Mouse (Mus musculus) limb, embryonic 13.5 days (tissue): Measurements from ENCODE around the gene Osmr. TPM values are rescaled to one million over a fixed set of nuclear protein-coding genes. Genes with fewer than 3 reads are reported as not detected.

Experiments
- ATAC-seq: fragments of 200-750 bp; cut with Nextera tagmentation; 2 replicates; pipeline ENCODE4 v1.8.0; 2017; ENCODE audit warnings: low read depth, moderate number of reproducible peaks, moderate TSS enrichment; ENCODE audit not compliant: low FRiP score
- H3K27ac ChIP-seq: fragments of 300-500 bp; sonication (generic); 2 replicates; pipeline ENCODE4 v1.5.1; 2015; ENCODE audit warnings: inconsistent platforms, mild to moderate bottlenecking, moderate library complexity
- H3K27me3 ChIP-seq: fragments of 300-500 bp; sonication (generic); 2 replicates; pipeline ENCODE4 v1.6.1; 2015; ENCODE audit warnings: mild to moderate bottlenecking, inconsistent platforms
- H3K36me3 ChIP-seq: fragments of 300-500 bp; sonication (generic); 2 replicates; pipeline ENCODE4 v1.6.1; 2015; ENCODE audit warnings: inconsistent platforms, mild to moderate bottlenecking, moderate library complexity
- H3K4me1 ChIP-seq: fragments of 300-500 bp; sonication (generic); 2 replicates; pipeline ENCODE4 v1.6.1; 2015; ENCODE audit warnings: inconsistent platforms
- H3K4me2 ChIP-seq: fragments of 300-500 bp; sonication (generic); replicated peaks from 2 replicates; pipeline ENCODE4 v1.6.1; 2015; ENCODE audit warnings: inconsistent platforms, mild to moderate bottlenecking, moderate library complexity
- H3K4me3 ChIP-seq: fragments of 300-500 bp; sonication (generic); 2 replicates; pipeline ENCODE4 v1.5.1; 2015; ENCODE audit warnings: moderate library complexity, mild to moderate bottlenecking, inconsistent platforms
- H3K9ac ChIP-seq: fragments of 300-500 bp; sonication (generic); 2 replicates; pipeline ENCODE4 v1.6.1; 2015; ENCODE audit warnings: mild to moderate bottlenecking, inconsistent platforms
- H3K9me3 ChIP-seq: fragments of 300-500 bp; sonication (generic); 2 replicates; pipeline ENCODE4 v1.6.1; 2016; ENCODE audit warnings: inconsistent platforms
- WGBS: fragments of 180-500 bp; shearing (Covaris S2); methylation state at CpG from one replicate; pipeline ENCODE4 v1.1.7; 2015; 5-methylcytosine and 5-hydroxymethylcytosine counted together
- polyA plus RNA-seq: library from polyadenylated mRNA; unstranded; fragments of >200 nt; fragmentation: Nextera tagmentation; extraction: Ambion mirVana; gene quantifications from 2 replicates; pipeline ENCODE4 v1.2.1, GENCODE M21; 2015

Osmr gene
- 0.64 and 0.70 TPM in 2 replicates for polyA plus RNA-seq

DNA sequence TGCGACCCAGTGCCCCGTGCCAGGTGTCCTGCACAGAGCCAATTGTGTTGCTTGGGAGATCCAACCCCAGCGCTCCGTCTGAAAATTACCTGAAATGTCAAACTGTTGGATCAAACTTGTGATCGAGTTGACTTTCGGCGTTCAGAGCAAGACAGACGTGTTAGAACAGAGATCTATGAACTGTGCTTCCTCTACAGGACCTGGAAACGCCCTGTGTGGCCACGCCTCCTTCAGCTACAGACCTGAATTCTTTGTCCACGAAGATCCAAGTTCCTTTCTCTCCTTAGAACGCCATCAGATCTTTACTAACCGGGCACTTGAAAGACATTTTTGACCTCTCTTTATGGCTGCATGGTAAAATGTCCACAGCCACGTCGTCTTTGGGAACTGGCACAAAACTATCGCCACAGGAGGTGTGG is at the start of gene Osmr:
Gene Osmr (minus strand): TSS at position 369 of the 419 bp plus-strand sequence.
- Histone ChIP-seq H3K4me1 (peaks cover 18% of the 10 kb centered on the region), H3K4me3 (peak within 1 kb of the TSS; percentile 57), H3K27me3 (peaks cover 40% of the 10 kb centered on the region), H3K4me2 (peak within 1 kb of the TSS; percentile 91), H3K36me3 (no peaks in the 10 kb centered on the region), H3K9ac (peak within 1 kb of the TSS; percentile 60), H3K27ac (no peak within 1 kb of the TSS; the same call in 1 of the 2 replicates), H3K9me3 (no peaks in the 10 kb centered on the region)
- peak; percentile 48; the same call in 1 of the 2 replicates for ATAC-seq
- WGBS, result 5% methylated on average over 16 of the region's 16 CpGs

DNA sequence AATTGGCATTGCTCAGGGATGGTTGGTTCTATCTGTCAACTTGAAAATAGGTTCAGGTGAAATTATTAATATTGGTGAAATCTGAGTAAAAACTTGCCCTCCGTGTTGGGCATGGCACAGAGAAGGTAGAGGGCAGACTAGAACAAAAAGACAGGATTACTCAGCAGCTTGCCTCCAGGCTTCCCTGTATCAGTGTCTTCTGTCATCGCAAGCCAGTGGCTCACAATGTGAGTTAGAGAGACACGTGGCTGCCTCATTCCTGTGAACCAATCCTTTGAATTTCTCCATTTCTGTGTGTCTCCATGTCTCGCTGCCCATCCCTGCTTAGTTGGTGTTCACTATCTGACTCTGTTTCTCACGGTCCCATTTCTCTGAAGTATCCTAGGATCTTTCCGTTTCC is 44.6 kb upstream of the Osmr start:
- WGBS, result 84% methylated on average over 6 of the region's 6 CpGs
- Histone ChIP-seq H3K4me2 (no peak overlapping the region), H3K4me1 (no peaks in the 10 kb centered on the region), H3K9ac (no peak overlapping the region), H3K4me3 (no peak overlapping the region), H3K27ac (no peak overlapping the region), H3K36me3 (no peaks in the 10 kb centered on the region), H3K27me3 (no peaks in the 10 kb centered on the region), H3K9me3 (no peaks in the 10 kb centered on the region)
- ATAC-seq, result no peak

DNA sequence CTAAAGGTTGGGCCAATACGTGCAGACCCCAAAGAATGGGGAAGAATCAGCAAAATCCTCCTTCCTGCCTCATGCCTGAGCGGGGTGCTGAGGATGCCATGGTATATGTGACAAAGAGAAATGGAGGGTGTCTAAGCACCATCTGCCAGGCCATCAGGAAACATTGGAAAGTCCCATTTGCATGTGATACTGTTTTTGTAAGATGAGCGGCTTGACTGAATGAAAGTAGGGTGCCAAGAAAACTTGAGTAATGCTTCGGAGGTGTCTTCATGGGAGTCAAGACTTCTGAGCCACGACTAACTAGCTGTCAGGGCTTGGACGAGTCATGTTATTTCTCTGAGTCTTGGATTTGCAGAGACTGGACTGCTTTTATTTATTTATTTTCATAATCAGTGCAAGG is 39.4 kb upstream of the Osmr start:
- Histone ChIP-seq H3K4me1 (peaks cover 13% of the 10 kb centered on the region), H3K9ac (no peak overlapping the region), H3K36me3 (no peaks in the 10 kb centered on the region), H3K9me3 (no peaks in the 10 kb centered on the region), H3K4me3 (no peak overlapping the region), H3K27me3 (no peaks in the 10 kb centered on the region), H3K4me2 (no peak overlapping the region), H3K27ac (no peak overlapping the region)
- WGBS, result 95% methylated on average over 6 of the region's 6 CpGs
- ATAC-seq, result no peak

DNA sequence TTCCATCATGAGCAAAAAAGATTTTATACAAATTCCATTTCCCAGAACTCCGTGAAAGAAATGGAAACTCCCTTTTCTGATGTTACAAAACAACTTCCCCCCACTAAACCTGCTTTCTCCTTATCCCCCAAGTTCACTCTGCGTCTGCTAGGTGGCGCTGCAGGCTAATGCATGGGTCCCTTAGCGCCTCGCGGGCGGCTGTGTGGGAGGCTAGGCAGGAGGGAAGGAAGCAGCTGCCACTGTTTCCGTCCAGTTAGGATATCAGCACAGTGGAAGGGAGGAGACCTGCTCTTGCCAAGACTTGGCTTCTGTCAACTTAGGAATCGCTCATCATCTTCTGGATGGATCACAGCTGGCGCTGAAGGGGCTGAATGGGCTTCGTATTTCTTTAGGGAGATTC is 34.9 kb upstream of the Osmr start:
- Histone ChIP-seq H3K36me3 (no peaks in the 10 kb centered on the region), H3K4me1 (peaks cover 13% of the 10 kb centered on the region), H3K27me3 (0 out of 2 replicates have a peak, but pooled peaks cover 5% of the 10 kb centered on the region), H3K4me3 (no peak overlapping the region), H3K9me3 (no peaks in the 10 kb centered on the region), H3K9ac (no peak overlapping the region), H3K27ac (no peak overlapping the region), H3K4me2 (peak overlapping the region; percentile 51)
- peak; percentile 91 for ATAC-seq
- WGBS, result 5% methylated on average over 11 of the region's 11 CpGs

DNA sequence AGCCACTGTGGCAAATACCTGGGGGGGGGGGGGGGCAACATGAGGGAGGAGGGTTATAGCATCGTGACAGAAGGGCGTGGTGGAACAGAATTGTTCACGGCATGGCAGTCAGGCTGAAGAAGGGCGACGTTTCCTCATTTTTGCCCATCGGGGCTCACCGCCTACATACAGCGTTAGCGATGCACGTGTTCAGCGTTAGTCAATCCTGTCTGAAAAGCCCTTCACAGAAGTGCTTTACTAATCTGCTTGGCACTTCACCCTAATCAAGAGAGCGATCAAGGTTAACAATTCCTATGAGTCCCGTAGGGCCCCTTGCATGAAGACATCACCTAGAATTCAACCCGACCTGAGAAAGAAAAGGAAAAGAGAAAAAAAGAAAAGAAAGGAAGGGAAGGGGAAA is 34.3 kb upstream of the Osmr start:
- Histone ChIP-seq H3K27ac (no peak overlapping the region), H3K4me1 (peaks cover 13% of the 10 kb centered on the region), H3K27me3 (0 out of 2 replicates have a peak, but pooled peaks cover 5% of the 10 kb centered on the region), H3K36me3 (no peaks in the 10 kb centered on the region), H3K4me2 (no peak overlapping the region), H3K9me3 (no peaks in the 10 kb centered on the region), H3K4me3 (no peak overlapping the region), H3K9ac (0 out of 2 replicates have a peak overlapping the region, but pooled peaks have one; percentile 10)
- ATAC-seq, result no peak
- WGBS, result 74% methylated on average over 14 of the region's 14 CpGs

DNA sequence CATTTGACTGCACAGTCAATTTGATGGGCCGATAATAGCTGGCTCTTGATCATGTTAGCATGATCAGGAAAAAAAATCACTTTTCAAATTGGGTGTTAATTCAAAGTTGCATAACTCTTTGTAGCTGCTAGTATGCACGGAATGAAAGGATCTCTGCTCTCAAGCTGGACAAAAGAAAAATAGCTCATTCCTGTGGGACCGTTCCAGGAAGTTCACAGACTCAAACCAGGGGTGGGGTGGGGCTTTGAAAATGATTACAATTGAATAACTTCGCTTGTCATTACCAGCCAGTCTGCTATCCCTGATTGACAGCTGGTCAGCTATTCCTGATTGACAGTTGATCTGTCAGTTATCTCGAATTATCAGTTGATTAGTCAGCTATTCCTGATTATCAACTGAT is 33.8 kb upstream of the Osmr start:
- H3K27me3 ChIP-seq, result 0 out of 2 replicates have a peak, but pooled peaks cover 5% of the 10 kb centered on the region
- no peak for ATAC-seq
- H3K36me3 ChIP-seq, result no peaks in the 10 kb centered on the region
- 69% methylated on average over 5 of the region's 5 CpGs for WGBS
- no peak overlapping the region for H3K9ac ChIP-seq
- no peak overlapping the region for H3K4me3 ChIP-seq
- H3K4me2 ChIP-seq, result no peak overlapping the region
- peaks cover 13% of the 10 kb centered on the region for H3K4me1 ChIP-seq
- H3K9me3 ChIP-seq, result no peaks in the 10 kb centered on the region
- no peak overlapping the region for H3K27ac ChIP-seq

DNA sequence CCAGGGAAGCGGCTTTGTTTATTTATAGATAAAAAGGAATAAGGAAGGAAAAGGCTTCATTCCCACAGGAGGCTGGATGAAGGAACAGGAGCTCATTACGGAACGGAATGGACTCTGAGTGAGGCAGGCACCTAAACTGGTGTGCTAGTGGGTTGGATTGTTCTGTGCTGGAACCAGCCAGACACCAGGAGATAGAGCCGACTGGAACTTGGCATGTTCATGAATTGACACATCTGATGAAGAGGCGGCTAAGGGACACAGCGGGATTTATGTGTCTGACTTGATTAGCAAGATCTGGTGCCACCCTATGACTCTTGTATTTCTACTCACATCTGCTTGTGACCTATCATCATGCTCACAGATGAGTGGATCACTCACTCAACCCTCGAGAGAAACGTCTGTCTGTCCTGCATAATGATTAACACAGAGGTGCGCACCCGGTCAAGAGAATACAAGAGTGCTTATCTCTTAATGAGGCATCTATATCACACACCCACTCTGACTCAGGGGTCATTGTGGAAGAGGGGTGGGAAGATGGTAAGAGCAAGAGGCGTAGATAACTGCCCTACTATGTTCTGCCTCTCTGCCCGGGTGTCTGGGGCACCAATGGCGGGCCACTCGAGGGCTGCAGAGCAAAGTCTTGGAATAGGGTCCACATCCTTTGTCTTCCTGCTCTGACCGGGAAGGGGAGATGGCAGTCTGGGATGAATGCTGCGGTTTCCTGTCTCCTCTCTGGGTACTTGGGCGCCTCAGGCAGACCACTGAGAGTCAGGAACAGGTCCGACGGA is 31.7 kb upstream of the Osmr start:
- H3K27ac ChIP-seq, result no peak overlapping the region

DNA sequence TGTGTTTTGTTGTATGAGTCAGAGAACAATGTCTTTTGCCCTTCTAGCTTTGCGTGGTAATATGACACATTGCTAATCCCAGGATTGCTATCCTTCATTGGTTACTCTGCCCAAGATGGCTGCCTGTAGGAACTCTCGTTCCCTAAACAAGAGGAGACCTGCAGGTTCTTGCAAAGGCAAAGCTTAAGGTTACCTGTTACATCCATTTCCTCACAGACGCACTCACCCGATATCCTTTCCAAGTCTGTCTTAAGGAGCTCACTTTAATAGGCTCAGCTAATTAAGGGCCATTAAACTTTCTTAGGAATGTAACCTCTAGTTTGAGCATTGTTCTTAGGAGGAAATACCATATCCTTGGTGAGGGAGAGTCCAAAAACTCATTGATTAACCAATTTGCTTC is 31.0 kb upstream of the Osmr start:
- ATAC-seq, result no peak
- H3K9me3 ChIP-seq, result no peaks in the 10 kb centered on the region

More for the DNA sequence above, 31.7 kb upstream of the Osmr start:
- 83% methylated on average over 19 of the region's 19 CpGs for WGBS
- H3K9me3 ChIP-seq, result no peaks in the 10 kb centered on the region
- no peak overlapping the region for H3K4me2 ChIP-seq
- ATAC-seq, result no peak
- H3K4me3 ChIP-seq, result no peak overlapping the region
- H3K27me3 ChIP-seq, result 0 out of 2 replicates have a peak, but pooled peaks cover 5% of the 10 kb centered on the region
- H3K9ac ChIP-seq, result no peak overlapping the region
- peaks cover 6% of the 10 kb centered on the region; the same call in 1 of the 2 replicates for H3K4me1 ChIP-seq
- H3K36me3 ChIP-seq, result no peaks in the 10 kb centered on the region

DNA sequence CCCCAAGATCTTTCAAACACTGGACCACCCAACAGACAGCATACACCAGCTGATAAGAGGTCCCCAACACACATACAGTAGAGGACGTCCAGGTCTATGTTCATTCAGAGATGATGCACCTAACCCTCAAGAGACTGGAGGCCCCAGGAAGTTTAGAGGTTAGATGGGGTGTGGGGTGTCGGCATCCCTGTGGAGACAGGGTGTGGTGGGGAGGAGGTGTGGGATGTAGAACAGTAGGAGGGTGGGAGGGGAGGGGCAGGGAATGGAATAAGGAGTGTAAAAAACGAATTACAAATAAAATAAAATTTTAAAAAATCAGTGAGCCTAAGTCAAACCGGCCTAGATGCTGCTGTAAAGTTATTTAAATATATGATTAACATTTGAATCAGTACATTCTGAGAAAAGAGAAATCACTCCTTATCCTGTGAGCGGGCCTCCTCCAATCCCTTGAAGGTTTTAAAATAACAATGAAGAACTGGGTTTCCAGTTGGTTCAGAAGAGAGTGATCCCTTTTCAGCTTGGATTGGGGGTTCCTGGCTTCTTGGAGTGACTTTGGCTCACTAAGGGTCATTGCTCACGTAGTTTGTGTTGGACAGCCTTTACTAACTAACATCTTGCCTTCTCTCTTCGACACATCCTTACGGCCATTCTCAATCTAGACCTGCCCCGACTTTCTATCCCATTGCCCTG is 28.7 kb upstream of the Osmr start:
- Histone ChIP-seq H3K4me1 (no peaks in the 10 kb centered on the region), H3K4me3 (no peak overlapping the region), H3K9ac (no peak overlapping the region), H3K27ac (no peak overlapping the region), H3K27me3 (0 out of 2 replicates have a peak, but pooled peaks cover 5% of the 10 kb centered on the region), H3K4me2 (no peak overlapping the region), H3K36me3 (no peaks in the 10 kb centered on the region), H3K9me3 (no peaks in the 10 kb centered on the region)
- no peak for ATAC-seq
- 59% methylated on average over 9 of the region's 9 CpGs for WGBS

More for the DNA sequence above, 31.0 kb upstream of the Osmr start:
- Histone ChIP-seq H3K27me3 (0 out of 2 replicates have a peak, but pooled peaks cover 5% of the 10 kb centered on the region), H3K36me3 (no peaks in the 10 kb centered on the region), H3K4me3 (no peak overlapping the region), H3K9ac (no peak overlapping the region), H3K4me1 (peaks cover 6% of the 10 kb centered on the region; the same call in 1 of the 2 replicates), H3K4me2 (no peak overlapping the region), H3K27ac (no peak overlapping the region)
- WGBS, result 65% methylated on average over 4 of the region's 4 CpGs

DNA sequence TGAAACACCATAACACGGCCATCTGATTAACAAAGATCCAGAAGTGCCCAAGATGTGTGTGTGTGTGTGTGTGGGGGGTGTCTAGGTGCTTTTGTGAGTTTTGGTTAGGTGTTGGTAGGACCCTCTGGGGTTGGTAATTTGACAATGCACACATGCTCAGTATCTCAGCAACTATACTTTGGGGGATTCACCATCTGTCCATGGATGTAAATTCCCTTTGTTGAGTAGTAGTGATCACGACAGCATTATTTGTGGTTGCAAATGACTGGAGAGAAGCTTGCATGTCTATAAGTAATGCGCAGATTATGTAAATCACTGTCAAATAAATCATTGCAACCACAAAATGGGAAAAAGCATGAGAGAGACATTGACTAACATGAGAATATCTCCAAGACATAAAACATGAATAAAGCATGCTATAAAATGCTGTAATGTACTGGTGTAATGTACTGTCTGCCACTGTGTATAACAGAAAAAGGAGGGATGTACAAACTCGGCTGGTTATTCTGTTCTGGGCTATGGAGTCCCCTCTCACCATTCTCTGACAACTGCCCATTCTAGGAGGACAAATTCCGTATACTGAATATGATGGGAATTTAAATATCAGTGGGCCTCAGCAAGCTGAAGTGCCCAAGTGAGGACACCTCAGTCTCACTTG is 27.3 kb upstream of the Osmr start:
- H3K4me1 ChIP-seq, result no peaks in the 10 kb centered on the region
- WGBS, result 84% methylated on average over 5 of the region's 5 CpGs
- no peak overlapping the region for H3K4me2 ChIP-seq
- H3K27me3 ChIP-seq, result no peaks in the 10 kb centered on the region
- no peak overlapping the region for H3K4me3 ChIP-seq
- H3K9me3 ChIP-seq, result no peaks in the 10 kb centered on the region
- H3K36me3 ChIP-seq, result no peaks in the 10 kb centered on the region
- H3K9ac ChIP-seq, result no peak overlapping the region
- no peak for ATAC-seq
- H3K27ac ChIP-seq, result no peak overlapping the region

DNA sequence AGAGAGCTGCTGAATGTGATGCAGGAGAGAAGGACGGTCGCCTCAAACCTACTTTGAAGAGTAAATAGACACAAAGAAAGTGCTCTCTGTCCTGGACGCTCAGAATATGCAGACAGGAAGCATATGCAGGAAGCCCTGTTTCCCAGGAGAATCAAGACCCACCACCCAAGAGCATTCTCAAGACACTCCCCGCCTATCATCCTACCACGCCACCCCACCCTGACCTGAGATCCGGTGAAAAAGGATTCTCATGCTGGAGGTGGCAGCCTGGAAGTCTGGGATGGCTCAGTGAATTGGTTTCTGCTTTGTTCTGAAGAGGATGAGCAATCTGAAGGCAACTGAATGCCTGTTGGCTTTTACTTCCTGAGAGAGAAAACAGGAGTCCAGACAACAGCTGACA is 26.5 kb upstream of the Osmr start:
- Histone ChIP-seq H3K4me2 (no peak overlapping the region), H3K4me1 (no peaks in the 10 kb centered on the region), H3K4me3 (no peak overlapping the region), H3K36me3 (no peaks in the 10 kb centered on the region), H3K27ac (no peak overlapping the region), H3K9ac (no peak overlapping the region), H3K27me3 (no peaks in the 10 kb centered on the region), H3K9me3 (no peaks in the 10 kb centered on the region)
- WGBS, result 78% methylated on average over 6 of the region's 6 CpGs
- ATAC-seq, result no peak

DNA sequence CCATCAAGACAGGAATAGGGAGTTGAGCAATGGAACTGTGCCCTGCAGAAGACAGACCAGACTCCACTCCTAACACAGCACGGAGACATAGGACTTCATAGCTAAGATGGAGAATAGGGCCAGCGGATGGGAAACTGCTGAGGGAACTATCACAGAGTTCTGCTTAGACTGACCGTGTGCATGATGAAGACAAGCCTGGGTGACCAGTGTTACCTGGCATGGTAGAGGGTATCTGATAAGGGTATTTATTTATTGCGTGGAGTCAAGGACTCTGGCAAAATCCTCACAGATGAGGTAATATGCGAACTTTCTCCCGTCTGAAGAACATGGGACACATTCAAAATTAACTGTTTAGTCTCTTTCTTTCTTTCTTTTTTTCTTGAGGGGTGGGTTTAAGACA is 9.5 kb upstream of the Osmr start:
- Histone ChIP-seq H3K36me3 (no peaks in the 10 kb centered on the region), H3K4me1 (0 out of 2 replicates have a peak, but pooled peaks cover 6% of the 10 kb centered on the region), H3K4me2 (no peak overlapping the region), H3K9ac (no peak overlapping the region), H3K9me3 (no peaks in the 10 kb centered on the region), H3K27ac (no peak overlapping the region), H3K4me3 (no peak overlapping the region), H3K27me3 (no peaks in the 10 kb centered on the region)
- 82% methylated on average over 6 of the region's 6 CpGs for WGBS
- no peak for ATAC-seq
